12 mouse cellular contexts compared by ENCODE assay signal in genomic region chr5:150152880-150153281, GRCm38 (mm10). TPM values are rescaled to one million over a fixed set of nuclear protein-coding genes. Genes with fewer than 3 reads are reported as not detected.
DNase-seq lines count a peak whose midpoint lies in the region; ATAC-seq lines count a peak whose summit lies in the region.
"Had no signal": no experiment of that assay in that cellular context is flagged by ENCODE, and none has a peak within 500 bp of the region (broad histone marks: within the 10 kb centered on the region; RNA-seq: fewer than 3 reads in every experiment).

No protein-coding gene starts in this region.

- peaks cover 16% of the 10 kb centered on the region; the same call in 1 of the 2 replicates for H3K4me1 ChIP-seq in forebrain, embryonic 15.5 days
- H3K4me1 ChIP-seq in forebrain, embryonic 10.5 days: peaks cover 5% of the 10 kb centered on the region; the same call in 1 of the 2 replicates
- no peaks in the 10 kb centered on the region for H3K4me1 ChIP-seq in midbrain, embryonic 16.5 days (ENCODE audit: control insufficient read depth, insufficient read depth, low read length)
- no peaks in the 10 kb centered on the region for H3K4me1 ChIP-seq in midbrain, embryonic 13.5 days (replicated peaks)
- H3K4me1 ChIP-seq: liver, embryonic 15.5 days; midbrain, embryonic 12.5 days had no signal

- H3K27ac ChIP-seq in forebrain, embryonic 15.5 days (replicated peaks): peak overlapping the region; percentile 79
- H3K27ac ChIP-seq in forebrain, embryonic 10.5 days: no peak overlapping the region
- H3K27ac ChIP-seq in midbrain, embryonic 16.5 days (ENCODE audit: low read length): no peak overlapping the region
- no peak overlapping the region for H3K27ac ChIP-seq in midbrain, embryonic 13.5 days
- H3K27ac ChIP-seq: liver, embryonic 15.5 days; midbrain, embryonic 12.5 days had no signal

- no peak overlapping the region for H3K4me3 ChIP-seq in forebrain, embryonic 15.5 days
- no peak overlapping the region for H3K4me3 ChIP-seq in forebrain, embryonic 10.5 days
- H3K4me3 ChIP-seq in midbrain, embryonic 16.5 days (ENCODE audit: low read depth, low read length): no peak overlapping the region
- no peak overlapping the region for H3K4me3 ChIP-seq in midbrain, embryonic 13.5 days (replicated peaks)
- H3K4me3 ChIP-seq: embryonic facial prominence, embryonic 10.5 days; liver, embryonic 15.5 days; midbrain, embryonic 12.5 days had no signal

- peak; percentile 42 for ATAC-seq in forebrain, embryonic 15.5 days (replicated peaks)
- ATAC-seq in midbrain, embryonic 16.5 days: peak; percentile 58
- ATAC-seq in midbrain, embryonic 13.5 days: no peak

- no peaks in the 10 kb centered on the region for H3K9me3 ChIP-seq in forebrain, embryonic 15.5 days
- H3K9me3 ChIP-seq in forebrain, embryonic 10.5 days: no peaks in the 10 kb centered on the region
- no peaks in the 10 kb centered on the region for H3K9me3 ChIP-seq in midbrain, embryonic 16.5 days (replicated peaks; ENCODE audit: control insufficient read depth, low read length, poor library complexity, severe bottlenecking)
- no peaks in the 10 kb centered on the region for H3K9me3 ChIP-seq in midbrain, embryonic 13.5 days
- H3K9me3 ChIP-seq: embryonic facial prominence, embryonic 10.5 days; liver, embryonic 15.5 days; midbrain, embryonic 12.5 days had no signal

- H3K9ac ChIP-seq in forebrain, embryonic 15.5 days (replicated peaks): no peak overlapping the region
- H3K9ac ChIP-seq in midbrain, embryonic 16.5 days (ENCODE audit: low read depth, low read length): no peak overlapping the region
- H3K9ac ChIP-seq in midbrain, embryonic 13.5 days (replicated peaks): no peak overlapping the region
- H3K9ac ChIP-seq: liver, embryonic 15.5 days; midbrain, embryonic 12.5 days had no signal

- H3K4me2 ChIP-seq in forebrain, embryonic 15.5 days (replicated peaks): no peak overlapping the region
- no peak overlapping the region for H3K4me2 ChIP-seq in midbrain, embryonic 16.5 days (ENCODE audit: low read length)
- H3K4me2 ChIP-seq in midbrain, embryonic 13.5 days (replicated peaks): no peak overlapping the region
- H3K4me2 ChIP-seq: liver, embryonic 15.5 days; midbrain, embryonic 12.5 days had no signal

- DNase-seq in forebrain, embryonic 10.5 days (ENCODE audit: extremely low spot score, low spot score): no peak
- peak; percentile 69 for DNase-seq in layer of hippocampus, adult 9-11 months
- no peak for DNase-seq in layer of hippocampus, postnatal 36 days
- no peak for DNase-seq in thymus, postnatal 36 days
- DNase-seq in urinary bladder, postnatal 36 days (ENCODE audit: low spot score in 2 of 2): no peak
- DNase-seq: right cerebral cortex, adult 18-20 months had no signal

- no peaks in the 10 kb centered on the region for H3K36me3 ChIP-seq in forebrain, embryonic 15.5 days
- no peaks in the 10 kb centered on the region for H3K36me3 ChIP-seq in forebrain, embryonic 10.5 days (replicated peaks)
- no peaks in the 10 kb centered on the region for H3K36me3 ChIP-seq in midbrain, embryonic 16.5 days (ENCODE audit: control insufficient read depth, insufficient read depth, low read length)
- H3K36me3 ChIP-seq in midbrain, embryonic 13.5 days: no peaks in the 10 kb centered on the region
- H3K36me3 ChIP-seq: embryonic facial prominence, embryonic 10.5 days; liver, embryonic 15.5 days; midbrain, embryonic 12.5 days had no signal

- 60% methylated on average over 10 of the region's 10 CpGs for whole genome bisulfite sequencing in forebrain, embryonic 15.5 days
- WGBS in forebrain, embryonic 10.5 days: 84% methylated on average over 10 of the region's 10 CpGs
- 65% methylated on average over 10 of the region's 10 CpGs for WGBS in midbrain, embryonic 16.5 days
- WGBS in midbrain, embryonic 13.5 days: 74% methylated on average over 10 of the region's 10 CpGs

- no peaks in the 10 kb centered on the region for H3K27me3 ChIP-seq in forebrain, embryonic 15.5 days
- no peaks in the 10 kb centered on the region for H3K27me3 ChIP-seq in forebrain, embryonic 10.5 days (ENCODE audit: poor library complexity, severe bottlenecking)
- no peaks in the 10 kb centered on the region for H3K27me3 ChIP-seq in midbrain, embryonic 16.5 days (ENCODE audit: control insufficient read depth, insufficient read depth, low read depth, low read length)
- no peaks in the 10 kb centered on the region for H3K27me3 ChIP-seq in midbrain, embryonic 13.5 days
- H3K27me3 ChIP-seq: liver, embryonic 15.5 days; midbrain, embryonic 12.5 days had no signal

RNA-seq across cellular contexts. Expression of gene Fry, which starts 34.4 kb away (rescaled TPM):
- 35.5 and 36.3 TPM in 2 replicates for polyA plus RNA-seq in forebrain, embryonic 15.5 days (2015; fragmentation: Nextera tagmentation; extraction: Ambion mirVana)
- polyA plus RNA-seq in forebrain, embryonic 10.5 days (2016; fragmentation: Nextera tagmentation; extraction: Ambion mirVana): 2.3 and 4.3 TPM in 2 replicates
- 100 to 1,000 TPM; 197 to 227 TPM for total RNA-seq in layer of hippocampus, postnatal 36 days (2021)
- polyA plus RNA-seq in midbrain, embryonic 16.5 days (2015; fragmentation: Nextera tagmentation; extraction: Ambion mirVana): 60.0 and 64.1 TPM in 2 replicates
- 35.4 and 37.4 TPM in 2 replicates for polyA plus RNA-seq in midbrain, embryonic 13.5 days (2015; fragmentation: Nextera tagmentation; extraction: Ambion mirVana)
